ENCODE assay signal across 11 mouse cellular contexts in the genomic region with DNA sequence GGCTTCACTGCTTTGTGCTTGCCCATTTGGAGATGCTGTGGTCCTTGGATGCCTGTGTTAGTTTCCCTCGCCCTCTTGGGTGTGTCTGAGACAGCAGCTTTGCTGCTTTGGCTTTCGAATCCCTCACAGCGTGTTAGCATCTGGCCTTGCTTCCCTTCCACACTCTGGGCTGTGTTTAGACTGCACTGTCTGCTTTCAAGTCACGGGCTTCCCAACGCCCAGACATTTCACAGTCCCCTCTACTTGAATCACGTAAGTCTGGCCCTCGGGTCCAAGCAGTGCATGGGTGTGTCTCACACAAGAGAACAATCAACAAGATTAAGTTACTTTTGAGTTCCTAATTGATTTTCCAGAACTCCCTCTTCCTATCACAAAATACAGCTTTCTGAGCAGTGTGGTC. TPM values are rescaled to one million over a fixed set of nuclear protein-coding genes. Genes with fewer than 3 reads are reported as not detected.
A peak's percentile ranks its signal among the peaks of the same experiment; 100 is the strongest.
DNase-seq lines count a peak whose midpoint lies in the region; ATAC-seq lines count a peak whose summit lies in the region.
"Had no signal": no experiment of that assay in that cellular context is flagged by ENCODE, and none has a peak within 500 bp of the region (broad histone marks: within the 10 kb centered on the region; RNA-seq: fewer than 3 reads in every experiment).

No protein-coding gene starts in this region.

- DNase-seq in ES-CJ7 (ENCODE audit: low read depth, low spot score) (peak; percentile 40), R1 (ENCODE audit: low read depth, low spot score) (peak; percentile 50)
- DNase-seq in lung, postnatal 10 days: peak; percentile 63
- DNase-seq in left cerebral cortex, adult 18-20 months (ENCODE audit: low spot score in 2 of 2): no peak
- DNase-seq: cerebellum, adult 11 months; kidney, postnatal 10 days had no signal

- no peak for ATAC-seq in heart, embryonic 13.5 days (ENCODE audit: extremely low read depth, insufficient number of reproducible peaks, low FRiP score, low TSS enrichment)
- no peak for ATAC-seq in neural tube, embryonic 15.5 days (ENCODE audit: low FRiP score)
- ATAC-seq in liver, embryonic 12.5 days: no peak

- no peak overlapping the region for H3K9ac ChIP-seq in heart, embryonic 13.5 days
- H3K9ac ChIP-seq in neural tube, embryonic 15.5 days (replicated peaks): no peak overlapping the region
- H3K9ac ChIP-seq in liver, embryonic 12.5 days: no peak overlapping the region
- H3K9ac ChIP-seq: hindbrain, embryonic 15.5 days; limb, embryonic 15.5 days had no signal

- H3K4me2 ChIP-seq in heart, embryonic 13.5 days: no peak overlapping the region
- no peak overlapping the region for H3K4me2 ChIP-seq in neural tube, embryonic 15.5 days
- no peak overlapping the region for H3K4me2 ChIP-seq in liver, embryonic 12.5 days
- H3K4me2 ChIP-seq: hindbrain, embryonic 15.5 days; limb, embryonic 15.5 days had no signal

- H3K27ac ChIP-seq in heart, embryonic 13.5 days (replicated peaks): peak overlapping the region; percentile 21; the same call in 1 of the 2 replicates
- no peak overlapping the region for H3K27ac ChIP-seq in neural tube, embryonic 15.5 days (replicated peaks)
- H3K27ac ChIP-seq in liver, embryonic 12.5 days: no peak overlapping the region
- H3K27ac ChIP-seq: hindbrain, embryonic 15.5 days; limb, embryonic 15.5 days had no signal

- H3K4me3 ChIP-seq in heart, embryonic 13.5 days: no peak overlapping the region
- H3K4me3 ChIP-seq in neural tube, embryonic 15.5 days (replicated peaks): no peak overlapping the region
- no peak overlapping the region for H3K4me3 ChIP-seq in liver, embryonic 12.5 days
- H3K4me3 ChIP-seq: hindbrain, embryonic 15.5 days; limb, embryonic 15.5 days had no signal

- no peaks in the 10 kb centered on the region for H3K9me3 ChIP-seq in heart, embryonic 13.5 days
- H3K9me3 ChIP-seq in neural tube, embryonic 15.5 days (replicated peaks): no peaks in the 10 kb centered on the region
- H3K9me3 ChIP-seq in liver, embryonic 12.5 days (replicated peaks): no peaks in the 10 kb centered on the region
- H3K9me3 ChIP-seq: hindbrain, embryonic 15.5 days; limb, embryonic 15.5 days had no signal

- H3K36me3 ChIP-seq in heart, embryonic 13.5 days: no peaks in the 10 kb centered on the region
- no peaks in the 10 kb centered on the region for H3K36me3 ChIP-seq in neural tube, embryonic 15.5 days
- H3K36me3 ChIP-seq in liver, embryonic 12.5 days: no peaks in the 10 kb centered on the region
- H3K36me3 ChIP-seq: hindbrain, embryonic 15.5 days; limb, embryonic 15.5 days had no signal

- 39% methylated on average over 7 of the region's 7 CpGs for WGBS in heart, embryonic 13.5 days
- 71% methylated on average over 7 of the region's 7 CpGs for WGBS in neural tube, embryonic 15.5 days
- WGBS in liver, embryonic 12.5 days (ENCODE audit: insufficient replicate concordance): 58% methylated on average over 7 of the region's 7 CpGs

- H3K27me3 ChIP-seq in heart, embryonic 13.5 days (replicated peaks): no peaks in the 10 kb centered on the region
- H3K27me3 ChIP-seq in neural tube, embryonic 15.5 days (replicated peaks): no peaks in the 10 kb centered on the region
- H3K27me3 ChIP-seq in liver, embryonic 12.5 days (replicated peaks): no peaks in the 10 kb centered on the region
- H3K27me3 ChIP-seq: hindbrain, embryonic 15.5 days; limb, embryonic 15.5 days had no signal

- peaks cover 43% of the 10 kb centered on the region for H3K4me1 ChIP-seq in heart, embryonic 13.5 days
- peaks cover 8% of the 10 kb centered on the region; the same call in 1 of the 2 replicates for H3K4me1 ChIP-seq in neural tube, embryonic 15.5 days
- no peaks in the 10 kb centered on the region for H3K4me1 ChIP-seq in liver, embryonic 12.5 days

RNA-seq across cellular contexts. Expression of a gene that starts 48.1 kb away (rescaled TPM):
- 12.0 and 12.2 TPM in 2 replicates for polyA plus RNA-seq in heart, embryonic 13.5 days (2015; fragmentation: Nextera tagmentation; extraction: Ambion mirVana)
- 22.1 and 31.3 TPM in 2 replicates for polyA plus RNA-seq in neural tube, embryonic 15.5 days (2015; fragmentation: Nextera tagmentation; extraction: Ambion mirVana)
- 8.1 and 9.1 TPM in 2 replicates for polyA plus RNA-seq in liver, embryonic 12.5 days (2016; fragmentation: Nextera tagmentation; extraction: Ambion mirVana)
- total RNA-seq in left cerebral cortex, adult 18-20 months (2021): 10 to 100 TPM; 85.3 to 87.1 TPM

Comparison
In these comparisons a context has a peak if more than half of its experiments do, and no peak if none do; other contexts are left out.
1. DNase-seq: peak in ES-CJ7 (single experiment), R1 (single experiment) and lung, postnatal 10 days (single experiment); none in left cerebral cortex, adult 18-20 months (0 of 2).